In the genomic region with DNA sequence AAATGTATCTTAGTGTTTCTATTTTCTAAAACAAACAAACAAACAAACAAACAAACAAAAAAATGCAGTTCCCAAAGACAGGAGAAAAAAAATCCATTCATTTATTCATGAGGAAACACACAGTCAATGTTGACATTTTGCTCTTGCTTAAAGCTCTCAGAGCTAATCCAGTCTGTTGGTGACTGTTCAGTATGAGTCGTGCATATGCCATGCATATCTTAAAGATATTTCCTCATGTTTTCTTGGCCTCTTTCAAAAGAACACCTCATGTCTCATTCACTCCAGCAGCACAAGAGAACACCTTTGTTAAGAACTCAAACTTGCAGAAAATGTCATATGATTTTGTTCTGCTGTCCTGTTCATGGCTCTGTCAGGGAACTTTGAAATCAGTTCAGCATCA, we compare ENCODE assay signal across 13 mouse cellular contexts.
"Had no signal": no experiment of that assay in that cellular context is flagged by ENCODE, and none has a peak within 500 bp of the region (broad histone marks: within the 10 kb centered on the region; RNA-seq: fewer than 3 reads in every experiment).

No protein-coding gene starts in this region.

- H3K4me2 ChIP-seq: lung, embryonic 14.5 days; midbrain, embryonic 13.5 days; midbrain, embryonic 15.5 days; neural tube, embryonic 12.5 days; stomach, embryonic 15.5 days had no signal

- H3K9ac ChIP-seq: lung, embryonic 14.5 days; midbrain, embryonic 13.5 days; midbrain, embryonic 15.5 days; neural tube, embryonic 12.5 days; stomach, embryonic 15.5 days had no signal

- H3K4me1 ChIP-seq: midbrain, embryonic 10.5 days; midbrain, embryonic 13.5 days; midbrain, embryonic 15.5 days; neural tube, embryonic 12.5 days had no signal

- DNase-seq: lung, adult 18-20 months; lung, embryonic 14.5 days; lung, postnatal 10 days; lung, postnatal 4 days; right cerebral cortex, postnatal 14 days; thymus, adult 2 months; thymus, postnatal 36 days had no signal

- ATAC-seq: midbrain, embryonic 13.5 days; midbrain, embryonic 15.5 days had no signal

- H3K36me3 ChIP-seq: midbrain, embryonic 10.5 days; midbrain, embryonic 13.5 days; midbrain, embryonic 15.5 days; neural tube, embryonic 12.5 days; stomach, embryonic 15.5 days had no signal

- H3K27ac ChIP-seq: midbrain, embryonic 10.5 days; midbrain, embryonic 13.5 days; midbrain, embryonic 15.5 days; neural tube, embryonic 12.5 days; stomach, embryonic 15.5 days; stomach, postnatal 0 days had no signal

- H3K4me3 ChIP-seq: midbrain, embryonic 10.5 days; midbrain, embryonic 13.5 days; midbrain, embryonic 15.5 days; neural tube, embryonic 12.5 days; stomach, embryonic 15.5 days had no signal

- H3K27me3 ChIP-seq: midbrain, embryonic 13.5 days; midbrain, embryonic 15.5 days; neural tube, embryonic 12.5 days; stomach, embryonic 15.5 days had no signal

- H3K9me3 ChIP-seq: midbrain, embryonic 10.5 days; midbrain, embryonic 13.5 days; midbrain, embryonic 15.5 days; neural tube, embryonic 12.5 days; stomach, embryonic 15.5 days had no signal
